Mouse (Mus musculus): ENCODE measurements at regions not wholly inside any gene's neighbourhood (a gene's known extent, or its start where the extent isn't known, plus 50 kb on each side); places are given as distances from the start of the nearest gene placed in this dataset.

GRCm38 (mm10) chr5:111553471-111554382 is 136.6 kb downstream of the Mn1 start:
- no peak for DNase-seq

GRCm38 (mm10) chr5:111554551-111555311 is 137.6 kb downstream of the Mn1 start:
- no peak for DNase-seq

- no peak for DNase-seq
Observed at GRCm38 (mm10) chr5:111555312-111555957, 138.3 kb downstream of the Mn1 start.

GRCm38 (mm10) chr5:111555981-111556380 is 138.8 kb downstream of the Mn1 start:
- peak; percentile 52 for DNase-seq

DNA sequence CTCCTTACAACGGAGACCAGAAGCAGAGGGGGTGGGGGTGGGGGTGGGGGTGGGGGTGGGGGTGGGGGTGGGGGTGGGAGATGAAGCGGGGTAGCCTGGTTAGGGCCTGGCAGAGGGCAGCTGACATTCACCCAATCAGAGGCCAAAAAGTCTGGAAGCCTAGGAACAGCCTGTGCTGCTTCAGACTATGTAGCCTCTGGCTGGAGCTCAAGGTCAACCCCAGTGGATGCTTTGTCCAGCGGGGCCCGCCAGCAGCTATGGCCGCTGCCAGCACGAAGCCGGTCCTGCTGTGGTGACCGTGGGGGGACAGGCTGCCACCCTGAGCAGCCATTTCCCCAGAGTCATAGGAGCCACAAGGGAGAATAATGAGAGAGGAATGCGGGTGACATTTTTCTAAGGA is 143.3 kb downstream of the Mn1 start:
- DNase-seq: no peak

DNA sequence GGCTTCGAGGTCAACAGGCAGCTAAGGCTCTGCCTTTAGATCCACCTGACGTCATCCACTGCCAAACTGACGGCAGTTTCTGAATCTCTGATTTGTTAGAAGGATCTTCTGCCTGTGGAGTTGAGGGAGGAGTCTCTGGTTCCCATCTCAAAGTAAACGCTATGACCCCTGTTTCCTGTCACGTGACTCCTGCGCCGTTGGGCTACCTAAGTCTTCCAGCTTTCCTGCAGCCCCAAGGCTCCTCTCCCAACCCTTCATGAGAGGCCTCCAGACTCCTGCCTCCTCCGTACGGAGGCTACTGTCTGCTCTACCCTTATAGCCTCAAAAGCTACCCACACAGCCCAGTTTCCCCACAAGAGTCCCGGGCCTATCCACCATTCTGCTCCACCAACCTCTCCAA is 144.1 kb downstream of the Mn1 start:
- DNase-seq: no peak

- DNase-seq: no peak
Observed at GRCm38 (mm10) chr5:111570826-111571225, 153.7 kb downstream of the Mn1 start.

DNA sequence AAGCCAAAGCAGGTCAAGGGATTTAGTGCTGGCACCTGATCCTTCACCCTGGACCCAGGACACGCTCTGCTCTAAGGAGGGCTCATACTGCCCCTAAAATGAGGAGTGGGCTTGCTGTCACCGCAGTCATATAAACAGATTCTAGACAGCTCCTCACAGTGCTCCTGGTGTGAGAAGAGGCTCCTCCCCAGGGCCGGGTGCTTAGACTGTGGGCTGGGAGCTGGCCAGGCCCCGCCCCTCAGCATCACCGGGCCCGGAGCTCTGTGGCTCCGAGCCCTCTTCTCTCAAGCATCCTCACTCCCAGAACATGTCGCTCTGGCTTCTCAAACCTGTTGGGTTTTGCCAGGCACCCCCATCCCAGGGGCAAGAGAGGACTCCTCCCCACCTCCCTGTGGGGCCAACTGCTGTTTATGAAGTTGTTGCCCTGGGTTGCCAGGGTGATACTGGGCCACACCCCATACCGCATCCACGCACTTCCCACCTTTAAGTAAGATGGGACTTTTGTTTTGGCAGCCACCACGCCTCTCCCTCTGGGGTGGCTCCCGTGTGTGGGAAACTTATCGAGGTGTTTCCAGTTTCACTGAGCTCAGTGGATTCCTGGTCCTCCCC is 156.2 kb downstream of the Mn1 start:
- DNase-seq: no peak

DNA sequence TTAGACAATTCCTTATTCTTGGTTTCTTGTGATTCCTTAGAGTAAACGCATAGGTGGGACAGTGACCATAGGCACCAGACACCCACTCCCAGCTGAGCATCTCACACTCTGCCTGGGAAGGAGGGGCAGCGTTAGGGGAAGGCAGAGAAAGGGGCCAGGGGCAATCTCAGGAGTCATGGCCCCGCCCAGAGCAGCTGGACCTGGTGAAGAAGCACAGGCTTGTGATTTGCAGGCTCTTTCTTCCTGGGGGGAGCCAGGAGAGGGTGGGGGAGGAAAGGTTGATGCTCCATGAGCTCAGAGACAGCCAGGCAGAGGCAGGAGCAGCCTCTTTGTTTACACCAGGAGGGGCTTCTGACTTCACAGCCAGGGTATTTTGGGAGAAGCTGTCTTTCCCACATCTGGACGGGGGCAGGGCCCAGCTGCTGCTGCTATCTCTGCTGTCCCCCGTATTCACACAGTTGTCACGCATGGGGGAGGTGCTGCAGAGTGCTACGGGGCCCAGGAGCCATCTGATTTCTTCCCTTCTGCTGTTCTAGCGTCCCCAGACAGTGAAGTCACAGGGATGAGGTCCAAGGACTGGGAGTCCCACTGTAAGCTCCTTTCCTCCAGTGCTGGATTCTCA is 157.2 kb downstream of the Mn1 start:
- no peak for DNase-seq

GRCm38 (mm10) chr5:111575376-111575775 is 158.2 kb downstream of the Mn1 start:
- no peak for DNase-seq

DNA sequence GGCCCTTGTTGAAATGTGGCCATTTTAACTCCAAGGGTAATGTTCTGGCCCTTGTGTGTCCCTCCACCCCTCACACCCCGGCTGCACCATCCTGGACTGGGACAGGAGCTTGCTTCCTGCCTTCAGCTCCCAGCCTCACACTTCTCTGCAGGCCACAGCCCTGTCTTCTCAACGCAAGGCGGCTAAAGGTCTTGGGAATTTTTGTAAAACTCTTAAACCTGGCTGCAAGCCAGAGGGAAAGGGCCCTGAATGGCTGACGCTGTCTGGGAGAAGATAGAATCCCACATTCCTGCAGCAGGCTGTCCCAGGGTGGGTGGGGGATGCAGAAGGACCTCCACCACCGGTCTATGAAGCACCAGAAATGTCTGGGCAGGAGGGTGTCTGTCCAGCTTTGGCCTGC is 156.3 kb upstream of the Gm26897 start:
- peak; percentile 31 for DNase-seq

GRCm38 (mm10) chr5:111578088-111578487 is 155.6 kb upstream of the Gm26897 start:
- DNase-seq: no peak

GRCm38 (mm10) chr5:111578977-111579727 is 154.6 kb upstream of the Gm26897 start:
- no peak for DNase-seq

DNA sequence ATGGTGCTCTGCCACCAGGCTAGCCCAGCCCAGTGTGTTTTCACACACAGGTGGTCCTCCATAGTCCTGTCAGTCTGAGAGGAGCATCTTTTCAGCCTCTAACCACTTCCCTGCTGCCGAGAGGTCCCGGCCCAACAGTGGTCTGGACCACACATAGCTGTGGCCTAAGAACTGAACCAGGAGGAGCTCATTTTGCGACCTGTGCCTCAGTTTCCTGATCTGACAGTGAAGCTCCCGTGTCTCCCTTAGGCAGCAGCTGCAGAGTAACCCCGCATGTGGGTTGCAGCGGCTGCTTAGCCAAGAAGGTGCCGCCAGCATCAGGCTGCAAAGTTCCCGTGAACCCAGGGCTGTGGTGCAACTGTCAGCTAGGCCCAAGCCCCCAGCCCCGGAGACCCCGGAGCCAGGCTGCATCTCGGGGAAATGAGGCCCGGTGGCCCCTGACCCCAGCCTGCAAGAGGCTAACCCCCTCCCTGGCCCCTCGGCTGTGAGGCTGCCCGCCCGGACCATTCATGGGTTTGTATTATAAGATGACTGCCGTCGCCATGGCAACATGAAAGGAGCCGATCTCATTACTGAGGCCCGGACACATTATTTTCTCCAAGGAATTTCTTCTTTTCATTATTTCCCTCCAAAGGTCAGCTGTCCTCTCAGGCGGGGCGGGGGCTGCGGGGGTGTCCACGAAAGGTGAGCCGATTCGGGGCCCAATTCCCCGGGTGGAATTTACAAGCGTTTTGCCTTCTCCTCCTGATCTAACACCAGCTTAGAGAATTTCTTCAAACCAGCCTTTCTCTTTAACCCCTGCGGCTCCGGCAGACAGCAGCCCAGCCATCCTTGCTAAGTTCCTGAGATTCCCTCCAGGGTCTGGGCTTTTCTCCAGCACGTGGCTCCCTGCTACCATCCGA is 152.6 kb upstream of the Gm26897 start:
- no peak for DNase-seq

DNA sequence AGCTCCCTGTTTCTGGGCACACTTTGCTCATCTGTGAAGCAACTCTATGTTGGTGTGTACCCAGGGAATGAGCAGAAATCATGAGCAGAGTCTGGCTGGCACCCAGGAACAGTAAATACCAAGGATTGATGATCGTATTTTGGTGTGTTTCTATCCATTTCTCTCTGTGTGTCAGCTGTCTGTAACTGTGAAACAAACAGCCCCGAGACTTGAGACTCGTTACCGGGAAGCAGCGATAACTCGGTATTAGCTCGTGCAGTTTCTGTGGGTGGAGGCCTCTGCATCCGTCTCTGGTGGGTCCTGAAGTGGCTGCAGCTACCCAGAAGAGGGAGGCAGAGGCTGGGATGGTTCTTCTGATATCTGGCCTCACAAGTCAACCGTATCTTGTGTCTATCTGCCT is 151.7 kb upstream of the Gm26897 start:
- no peak for DNase-seq

DNA sequence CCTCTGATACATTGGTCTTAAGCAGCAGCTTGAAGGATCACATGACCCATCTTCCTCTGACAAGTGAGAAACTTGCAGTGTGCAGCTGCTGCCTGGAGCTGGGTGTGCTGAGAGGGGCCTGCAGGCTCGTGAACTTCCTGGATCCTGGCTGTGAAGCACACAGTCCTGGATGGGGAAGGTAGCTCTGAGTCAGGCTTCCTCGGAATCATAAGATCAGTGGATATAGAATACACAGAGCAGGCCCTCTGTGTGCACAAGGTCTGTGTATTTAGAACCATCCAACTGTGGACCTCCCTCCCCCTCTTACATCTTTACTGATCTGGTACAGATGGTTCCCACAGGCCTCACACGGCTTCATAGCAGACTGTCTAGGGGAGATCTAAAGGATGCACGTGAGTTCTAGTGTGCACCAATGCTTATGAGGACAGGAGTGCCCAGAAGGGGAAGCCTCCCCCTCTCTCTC is 143.1 kb upstream of the Gm26897 start:
- no peak for DNase-seq

DNA sequence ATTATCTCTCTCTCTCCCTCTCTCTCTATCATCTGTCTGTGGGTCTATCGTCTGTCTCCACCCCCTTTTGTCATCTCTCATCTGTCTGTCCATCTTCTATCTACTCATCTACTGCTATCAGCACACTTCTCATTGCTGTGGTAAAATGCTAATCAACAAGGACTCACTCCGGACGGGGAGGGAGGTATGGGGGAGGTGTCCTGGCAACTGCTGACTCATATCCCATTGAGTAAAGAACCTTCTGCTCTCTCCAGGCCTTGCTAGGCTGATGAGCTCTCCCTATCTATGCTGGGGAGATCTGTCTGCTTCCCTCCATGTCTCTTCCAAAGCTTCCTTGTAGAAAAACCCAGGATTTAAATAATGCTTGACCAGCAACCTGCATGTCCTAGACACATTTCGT is 140.9 kb upstream of the Gm26897 start:
- no peak for DNase-seq

DNA sequence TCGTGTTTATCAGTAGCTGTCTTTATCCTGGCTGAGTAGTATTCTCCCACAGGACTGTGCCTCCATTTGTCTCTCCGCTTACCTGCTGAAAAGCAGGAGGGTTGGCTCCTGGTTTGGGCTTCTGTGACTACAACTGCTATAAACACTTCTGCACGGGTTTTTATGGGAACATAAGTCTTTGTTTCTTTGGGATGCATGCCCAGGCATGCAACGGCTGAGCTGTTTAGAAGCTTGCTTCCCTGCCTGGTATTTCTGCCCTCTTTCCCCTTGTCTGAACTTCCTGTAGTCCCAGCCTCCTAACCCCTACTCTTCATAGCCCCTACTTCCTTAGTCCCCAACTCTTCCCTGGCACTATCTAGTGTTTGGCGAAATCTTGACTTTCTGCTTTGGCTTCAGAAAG is 139.6 kb upstream of the Gm26897 start:
- DNase-seq: no peak

GRCm38 (mm10) chr5:111595438-111595837 is 138.3 kb upstream of the Gm26897 start:
- no peak for DNase-seq

DNA sequence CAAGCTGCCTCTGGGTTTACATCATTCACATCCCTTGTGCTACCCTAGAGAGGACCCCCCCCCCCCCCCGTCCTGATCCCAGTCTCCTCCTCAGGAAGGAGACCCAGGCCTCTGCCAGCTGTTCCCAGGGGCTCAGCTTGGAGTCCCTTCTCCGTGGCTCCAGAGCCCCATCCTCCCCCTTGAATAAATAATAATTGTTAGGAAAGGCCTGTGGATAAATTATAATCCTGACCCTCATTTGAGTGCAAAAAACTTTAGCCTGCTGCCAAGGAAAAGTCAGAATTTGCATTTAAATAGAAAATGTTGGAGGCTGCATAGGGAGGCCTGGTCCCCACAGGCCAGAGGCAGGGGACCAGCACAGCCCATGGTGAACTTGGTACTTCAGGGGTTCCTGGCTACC is 136.0 kb upstream of the Gm26897 start:
- no peak for DNase-seq
